Mouse (Mus musculus) kidney, adult 9 months (tissue): ENCODE measurements at regions not wholly inside any gene's neighbourhood (a gene's known extent, or its start where the extent isn't known, plus 50 kb on each side); places are given as distances from the start of the nearest gene placed in this dataset.
A peak's percentile ranks its signal among the peaks of the same experiment; 100 is the strongest.

Source experiments
- DNase-seq: peaks from one replicate; pipeline ENCODE4 v3.0.0; 2022

DNA sequence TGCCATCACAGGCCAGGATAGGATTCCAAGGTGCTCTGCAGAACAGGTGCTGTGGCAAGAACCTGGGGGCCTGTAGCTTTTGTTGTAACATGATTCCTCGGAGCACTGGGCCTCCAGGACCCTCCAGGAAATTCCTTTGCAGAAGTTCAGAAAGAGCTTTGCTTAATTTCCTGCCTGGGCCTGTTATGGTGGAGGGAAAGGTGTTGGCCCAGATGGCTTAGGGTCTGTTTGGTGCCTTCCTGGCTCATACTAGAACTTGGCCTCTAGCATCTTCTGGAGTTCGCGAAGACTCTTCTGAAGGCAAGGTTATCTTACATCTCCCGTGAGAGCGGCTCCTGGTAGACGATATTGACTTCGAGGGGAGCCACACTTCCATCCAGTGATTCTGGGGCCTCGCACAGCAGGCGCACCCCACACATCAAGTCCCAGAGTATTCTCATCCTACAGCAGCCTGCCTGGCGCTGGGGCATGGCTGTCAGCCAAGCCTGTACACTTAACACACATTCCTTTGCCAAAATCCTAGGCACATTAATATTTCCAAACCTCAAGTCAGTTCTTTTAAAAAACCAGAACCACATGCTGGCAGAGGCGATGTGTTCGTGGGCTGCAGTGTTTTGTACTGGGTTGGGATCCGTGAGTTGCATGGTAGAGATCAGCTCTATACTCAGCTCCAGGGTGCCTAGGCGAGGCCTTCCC is 54.5 kb upstream of the Cxcl14 start:
- no peak for DNase-seq

DNA sequence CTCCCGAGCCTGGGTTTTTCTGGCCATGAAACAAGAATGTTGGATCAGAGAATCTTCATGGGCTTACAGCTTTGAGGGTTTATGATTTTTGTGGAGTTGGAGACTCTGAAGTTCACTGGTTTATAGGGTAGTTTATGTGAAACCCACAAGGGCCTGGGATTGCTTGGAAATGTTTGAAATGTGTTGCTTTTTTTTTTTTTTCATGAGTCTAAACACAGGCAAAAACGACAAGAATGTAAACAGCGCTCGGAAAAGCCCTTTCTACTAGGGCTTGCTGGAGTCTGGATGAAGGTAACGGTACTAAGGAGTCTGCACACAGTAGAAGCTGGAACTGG is 55.0 kb upstream of the Cxcl14 start:
- DNase-seq, result no peak

DNA sequence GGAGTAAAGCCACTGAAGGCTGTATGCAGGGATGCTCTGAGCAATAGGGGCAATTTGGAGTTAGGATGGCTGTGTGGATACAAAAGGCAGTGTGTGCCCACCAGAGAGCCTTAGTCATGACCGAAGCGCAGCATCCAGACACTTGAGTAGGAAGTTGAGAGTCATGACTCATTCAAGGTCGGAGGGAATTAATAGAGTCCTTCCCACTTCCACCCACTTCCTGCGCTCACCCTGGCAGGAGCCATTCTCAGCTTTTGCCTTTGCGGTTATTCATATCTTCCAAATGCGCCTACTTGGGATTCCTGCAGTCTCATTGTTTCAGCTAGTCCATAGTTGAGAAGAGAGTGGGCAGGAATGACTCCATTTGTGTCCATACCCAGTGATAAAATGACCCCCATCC is 56.1 kb upstream of the Cxcl14 start:
- no peak for DNase-seq

GRCm38 (mm10) chr13:56352839-56353605 is 56.7 kb upstream of the Cxcl14 start:
- peak; percentile 63 for DNase-seq

DNA sequence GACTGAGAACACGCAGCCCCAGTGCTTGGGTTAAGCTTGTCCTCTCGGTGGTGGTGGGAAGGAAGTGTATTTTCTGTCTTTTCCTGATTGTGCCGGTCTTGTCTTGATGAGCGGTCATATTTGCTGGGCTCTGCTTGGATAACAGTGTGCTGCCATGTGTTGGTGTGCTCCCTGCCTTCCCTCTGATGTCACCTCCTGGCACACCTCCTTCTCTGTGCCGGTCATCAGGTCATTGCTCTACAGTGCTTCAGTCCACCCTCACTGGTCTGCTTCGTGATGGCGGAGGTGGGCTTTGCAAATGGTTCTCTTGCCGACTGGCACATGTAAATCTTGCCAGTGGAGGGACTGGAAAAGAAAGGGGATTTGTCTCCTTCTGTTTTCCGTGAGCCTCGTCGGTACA is 57.6 kb upstream of the Cxcl14 start:
- no peak for DNase-seq

DNA sequence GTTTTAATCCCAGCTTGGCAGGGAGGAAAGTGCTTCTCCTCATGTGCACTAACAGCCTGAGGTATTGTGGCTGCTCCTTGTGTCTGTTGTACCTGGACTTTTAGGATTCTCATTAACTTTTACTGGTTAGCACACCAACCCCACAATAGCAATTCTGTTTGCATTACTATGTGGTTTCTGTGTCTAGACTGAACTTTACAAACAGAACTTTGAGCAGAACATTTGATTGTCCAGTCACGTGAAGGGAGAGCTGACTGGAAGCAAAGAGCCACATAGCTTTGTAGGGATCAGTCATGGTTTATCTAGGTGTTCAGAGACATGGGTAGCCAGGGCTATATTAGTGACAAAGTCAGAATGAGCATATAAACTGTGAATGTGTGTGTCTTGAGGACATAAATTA is 58.3 kb upstream of the Cxcl14 start:
- no peak for DNase-seq

GRCm38 (mm10) chr13:56356999-56357398 is 60.6 kb upstream of the Cxcl14 start:
- DNase-seq, result no peak

DNA sequence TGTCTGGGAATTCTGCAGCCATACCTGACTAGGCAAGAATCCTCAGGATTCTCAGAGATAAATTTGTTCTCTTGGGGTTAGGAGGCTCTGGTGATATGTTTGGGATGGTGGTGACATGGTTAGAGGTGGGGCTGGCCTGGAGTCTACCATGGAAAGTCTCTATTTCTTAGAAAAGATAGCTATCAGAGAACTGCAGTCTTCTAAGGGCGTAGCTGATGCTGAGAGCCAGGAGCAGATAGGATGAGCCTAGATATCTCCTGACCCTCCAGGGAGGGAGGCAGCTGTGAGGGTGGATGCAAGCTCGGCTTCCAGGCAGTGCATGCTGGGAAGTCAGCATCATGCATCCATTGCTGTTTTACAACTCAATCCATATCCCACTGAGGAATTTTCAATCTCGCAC is 61.6 kb upstream of the Cxcl14 start:
- DNase-seq, result no peak

GRCm38 (mm10) chr13:56358827-56359226 is 62.5 kb upstream of the Cxcl14 start:
- DNase-seq, result no peak

- no peak for DNase-seq
Observed at GRCm38 (mm10) chr13:56359554-56359953, 63.2 kb upstream of the Cxcl14 start.

DNA sequence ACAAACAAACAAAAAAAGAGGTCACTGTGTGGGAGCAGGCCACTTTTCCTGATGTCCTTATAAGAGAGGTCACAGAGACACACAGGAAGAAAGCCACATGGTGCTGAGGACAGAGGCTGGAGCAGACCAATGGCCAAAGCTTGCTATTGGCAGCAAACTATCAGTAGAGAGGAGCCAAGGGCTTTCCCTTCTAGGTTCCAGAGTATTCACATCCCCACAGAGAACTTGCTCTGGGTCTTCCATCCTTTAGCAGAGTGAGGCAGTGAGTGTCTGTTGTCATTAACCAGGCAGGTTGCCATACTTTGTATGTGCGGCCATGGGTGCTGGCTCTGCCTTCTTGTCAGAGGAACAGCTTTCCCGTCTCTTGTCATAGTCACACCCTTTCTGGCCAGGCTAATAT is 64.5 kb upstream of the Cxcl14 start:
- no peak for DNase-seq

DNA sequence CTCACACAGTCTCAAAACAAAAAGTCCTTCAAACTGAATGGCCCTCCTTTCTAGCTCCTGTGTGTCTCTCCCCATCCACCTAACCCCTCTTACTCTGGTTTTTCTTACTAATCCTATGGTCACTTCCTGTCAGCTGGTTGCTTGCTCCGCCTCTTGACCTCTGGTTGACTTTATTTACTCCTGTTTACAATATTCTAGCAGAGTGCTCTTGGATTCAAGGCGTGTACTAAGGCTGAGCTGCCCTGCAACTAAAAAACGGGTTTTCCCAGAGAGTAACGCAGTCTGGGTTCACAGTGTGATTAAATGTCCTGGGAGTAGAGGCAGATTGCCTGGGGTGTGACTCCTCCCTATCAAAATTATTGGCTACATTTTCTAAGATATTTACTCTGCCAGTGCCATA is 64.2 kb upstream of the Gm3045 start:
- DNase-seq, result no peak

- DNase-seq, result no peak
Observed at GRCm38 (mm10) chr13:56362646-56363045, 63.7 kb upstream of the Gm3045 start.

DNA sequence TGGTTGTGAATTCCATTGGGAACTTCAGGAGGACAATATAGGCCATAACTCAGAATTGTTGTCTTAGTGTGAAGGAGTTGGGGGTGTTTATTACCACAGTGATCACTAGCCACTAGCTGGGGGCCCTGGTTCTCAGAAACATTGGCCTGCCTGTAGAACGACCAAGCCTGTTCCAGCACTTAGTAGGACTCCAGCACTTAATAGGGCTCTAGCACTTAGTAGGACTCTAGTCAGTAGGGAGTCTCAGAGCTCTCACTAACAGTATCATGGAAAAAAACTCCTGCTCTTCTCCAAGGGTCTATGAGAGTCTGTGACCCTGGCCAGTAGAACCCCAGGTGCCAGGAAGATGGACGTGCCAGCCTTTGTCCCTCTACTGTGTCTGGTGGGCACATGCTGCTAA is 56.8 kb upstream of the Gm3045 start:
- DNase-seq, result no peak

DNA sequence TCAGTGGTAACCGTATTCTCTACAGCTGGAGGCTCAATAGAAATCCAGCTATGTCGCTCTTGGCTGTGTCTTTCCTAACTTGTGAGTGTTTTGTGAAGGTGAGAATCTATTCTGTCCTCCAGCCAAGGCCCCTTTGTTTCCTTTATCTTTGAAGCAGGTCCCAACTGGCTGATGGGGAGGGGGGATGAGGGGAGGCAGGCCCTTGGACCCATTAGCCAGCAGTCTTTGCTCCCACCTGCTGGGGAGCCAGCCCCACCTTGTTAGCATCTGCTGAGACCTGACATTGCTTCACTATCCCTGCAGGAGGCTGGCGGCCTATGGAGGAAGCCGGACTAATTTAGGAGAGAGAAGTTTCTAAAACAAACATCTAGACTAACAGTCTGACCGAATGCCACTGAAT is 55.0 kb upstream of the Gm3045 start:
- DNase-seq, result no peak

DNA sequence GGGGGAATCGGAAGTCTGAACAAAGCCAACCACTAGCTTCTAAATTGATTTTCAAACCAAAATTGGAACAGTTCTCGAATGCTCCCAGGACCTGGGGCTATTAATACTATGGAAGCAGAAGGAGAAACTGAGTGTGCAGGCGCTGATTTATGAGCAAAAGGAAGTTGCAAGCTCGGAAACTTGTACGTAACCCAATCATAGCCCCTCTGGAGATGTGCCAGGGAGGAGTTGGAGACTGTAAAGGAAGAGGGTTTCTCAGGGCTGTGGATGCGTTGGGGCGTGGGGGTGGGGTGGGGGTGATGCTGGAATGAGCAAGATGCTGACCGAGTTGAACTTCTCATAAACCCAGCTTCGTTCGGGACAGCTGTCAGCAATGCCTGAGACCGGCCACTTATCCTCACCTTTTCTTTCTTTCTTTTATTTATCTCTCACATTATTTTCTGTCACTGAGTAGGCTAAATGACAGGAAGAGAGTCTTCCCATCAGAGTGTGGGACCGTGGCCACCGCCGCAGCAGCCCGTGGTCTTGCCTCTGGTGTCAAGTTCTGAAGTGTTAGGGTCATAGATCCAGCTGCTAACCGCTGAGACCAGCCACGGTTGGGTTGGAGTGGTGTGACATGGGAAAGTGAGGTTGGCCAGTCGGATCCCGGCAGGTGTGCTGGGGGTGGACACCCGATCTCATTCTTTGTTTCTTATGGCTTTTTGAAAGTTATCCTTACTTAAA is 54.2 kb upstream of the Gm3045 start:
- peak; percentile 45 for DNase-seq

DNA sequence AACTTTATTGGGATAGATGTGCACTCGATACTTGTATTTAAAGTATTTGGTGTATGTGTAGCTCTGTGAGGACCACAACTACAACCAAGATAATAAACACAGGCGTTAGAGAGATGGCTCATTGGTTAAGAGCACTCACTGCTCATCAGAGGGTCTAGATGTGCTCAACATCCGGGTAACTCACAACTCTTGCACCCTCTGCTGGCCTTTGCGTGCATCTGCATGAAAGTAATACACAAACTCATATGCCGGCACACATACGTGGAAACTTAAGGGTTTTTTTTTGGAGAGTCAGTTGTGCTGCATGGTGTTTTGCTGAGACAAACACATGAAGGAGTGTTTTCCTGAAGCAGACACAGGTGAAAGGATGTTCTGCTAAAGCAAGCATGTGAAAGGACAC is 53.7 kb upstream of the Gm3045 start:
- no peak for DNase-seq
